Comparison of ENCODE assay signal across 19 mouse cellular contexts in the genomic region with DNA sequence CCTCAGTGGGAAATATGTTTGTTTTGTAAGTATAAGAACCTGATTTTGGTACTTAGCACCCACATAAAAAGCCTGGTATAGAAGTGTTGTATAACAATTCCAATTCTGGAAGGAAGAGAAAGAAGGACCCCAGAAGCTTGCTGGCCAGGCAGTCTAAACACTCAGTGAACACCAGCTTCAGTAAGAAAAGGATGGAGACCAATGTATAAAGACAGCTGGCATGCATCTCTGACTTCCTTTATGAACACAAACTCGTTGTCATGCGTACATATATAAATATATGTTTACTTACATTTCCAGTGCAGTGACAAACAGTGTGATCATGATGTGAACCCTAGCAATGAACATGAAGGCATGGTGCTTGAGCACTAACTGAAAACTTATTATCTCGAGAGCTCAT.
DNase-seq lines count a peak whose midpoint lies in the region; ATAC-seq and TF ChIP-seq lines count a peak whose summit lies in the region.
"Had no signal": no experiment of that assay in that cellular context is flagged by ENCODE, and none has a peak within 500 bp of the region (broad histone marks: within the 10 kb centered on the region; RNA-seq: fewer than 3 reads in every experiment).

No protein-coding gene starts in this region.

- no peaks in the 10 kb centered on the region for H3K4me1 ChIP-seq in lung, embryonic 14.5 days (ENCODE audit: insufficient read depth)
- H3K4me1 ChIP-seq in lung, postnatal 0 days (ENCODE audit: insufficient read depth, low read depth, low read length) = no peaks in the 10 kb centered on the region
- no peaks in the 10 kb centered on the region for H3K4me1 ChIP-seq in lung, embryonic 16.5 days (replicated peaks; ENCODE audit: control insufficient read depth, insufficient read depth, low read length)
- no peaks in the 10 kb centered on the region for H3K4me1 ChIP-seq in lung, adult 2 months (ENCODE audit: control insufficient read depth, insufficient read depth, low read length)

- TF ChIP-seq POLR2A in lung, adult 2 months (IDR thresholded peaks at IDR 0.05; ENCODE audit: borderline replicate concordance, extremely low read depth, low read depth, low read length) = no peak

- H3K4me2 ChIP-seq in lung, embryonic 14.5 days = no peak overlapping the region
- H3K4me2 ChIP-seq in lung, postnatal 0 days (replicated peaks; ENCODE audit: low read depth, low read length) = no peak overlapping the region
- H3K4me2 ChIP-seq in lung, embryonic 16.5 days (ENCODE audit: low read depth, low read length) = no peak overlapping the region

- no peaks in the 10 kb centered on the region for H3K27me3 ChIP-seq in lung, embryonic 14.5 days (ENCODE audit: insufficient read depth, low read length)
- H3K27me3 ChIP-seq in lung, postnatal 0 days (replicated peaks; ENCODE audit: insufficient read depth, low read length) = no peaks in the 10 kb centered on the region
- no peaks in the 10 kb centered on the region for H3K27me3 ChIP-seq in lung, embryonic 16.5 days (ENCODE audit: control insufficient read depth, insufficient read depth, low read depth, low read length)
- H3K27me3 ChIP-seq: CH12.LX, Patski had no signal

- no peak for TF ChIP-seq EP300 in lung, postnatal 0 days (IDR thresholded peaks at IDR 0.05)

- no peaks in the 10 kb centered on the region for H3K36me3 ChIP-seq in lung, embryonic 14.5 days (ENCODE audit: insufficient read depth)
- H3K36me3 ChIP-seq in lung, postnatal 0 days (ENCODE audit: insufficient read depth, low read length) = no peaks in the 10 kb centered on the region
- H3K36me3 ChIP-seq in lung, embryonic 16.5 days (ENCODE audit: control insufficient read depth, insufficient read depth, low read length) = no peaks in the 10 kb centered on the region
- H3K36me3 ChIP-seq: G1E had no signal

- no peak overlapping the region for H3K4me3 ChIP-seq in lung, embryonic 14.5 days (ENCODE audit: low read depth, low read length)
- no peak overlapping the region for H3K4me3 ChIP-seq in lung, postnatal 0 days (ENCODE audit: low read depth, low read length)
- no peak overlapping the region for H3K4me3 ChIP-seq in lung, embryonic 16.5 days (ENCODE audit: low read length)
- H3K4me3 ChIP-seq in lung, adult 2 months (replicated peaks; ENCODE audit: extremely low read depth, low read depth, low read length) = no peak overlapping the region

- ATAC-seq in lung, embryonic 14.5 days (ENCODE audit: insufficient read depth) = peak; percentile 56; the same call in 1 of the 2 replicates
- no peak for ATAC-seq in lung, postnatal 0 days
- 0 out of 2 replicates have a peak, but pooled peaks have one; percentile 17 for ATAC-seq in lung, embryonic 16.5 days (ENCODE audit: low read depth)
- ATAC-seq: activated CD4-positive, CD25-positive, alpha-beta regulatory T cell, adult 4 months; CD4-positive, CD25-positive, alpha-beta regulatory T cell, adult 4 months; Patski had no signal

- peak; percentile 60 for DNase-seq in lung, embryonic 14.5 days
- DNase-seq in lung, postnatal 0 days (ENCODE audit: low spot score) = no peak
- DNase-seq in lung, adult 2 months = no peak
- DNase-seq: adrenal gland, adult 2 months; adrenal gland, adult 8-10 months; adrenal gland, postnatal 10 days; adrenal gland, postnatal 14 days; adrenal gland, postnatal 25 days; adrenal gland, postnatal 36 days; B cell, adult 2 months; cerebellum, adult 11 months; cerebellum, adult 11-12 months; cerebellum, adult 18-20 months had no signal

- no peak overlapping the region for H3K27ac ChIP-seq in lung, embryonic 14.5 days (ENCODE audit: low read depth)
- no peak overlapping the region for H3K27ac ChIP-seq in lung, postnatal 0 days (ENCODE audit: low read length)
- H3K27ac ChIP-seq in lung, embryonic 16.5 days (ENCODE audit: low read length) = no peak overlapping the region

- no peak for TF ChIP-seq CTCF in lung, embryonic 14.5 days (IDR thresholded peaks at IDR 0.05; ENCODE audit: low read depth)
- no peak for TF ChIP-seq CTCF in lung, postnatal 0 days (IDR thresholded peaks at IDR 0.05)
- TF ChIP-seq CTCF in lung, adult 2 months (IDR thresholded peaks at IDR 0.05; ENCODE audit: insufficient read depth, low read length) = no peak

- H3K9me3 ChIP-seq in lung, embryonic 14.5 days (ENCODE audit: low read depth, low read length) = no peaks in the 10 kb centered on the region
- H3K9me3 ChIP-seq in lung, postnatal 0 days (ENCODE audit: low read length) = no peaks in the 10 kb centered on the region
- H3K9me3 ChIP-seq in lung, embryonic 16.5 days (ENCODE audit: control insufficient read depth, low read length) = no peaks in the 10 kb centered on the region

- 39% methylated on average over 3 of the region's 3 CpGs for WGBS in lung, embryonic 14.5 days
- 49% methylated on average over 3 of the region's 3 CpGs for WGBS in lung, postnatal 0 days
- WGBS in lung, embryonic 16.5 days = 46% methylated on average over 3 of the region's 3 CpGs
- WGBS in lung, adult 2 months = 70% methylated on average over 3 of the region's 3 CpGs

- no peak overlapping the region for H3K9ac ChIP-seq in lung, embryonic 14.5 days
- H3K9ac ChIP-seq in lung, postnatal 0 days (replicated peaks; ENCODE audit: low read depth) = no peak overlapping the region
- no peak overlapping the region for H3K9ac ChIP-seq in lung, embryonic 16.5 days (ENCODE audit: low read length)
